Mouse (Mus musculus) neutrophil, adult 5-6 weeks (primary cell): ENCODE measurements around the gene Exoc3l2. TPM values are rescaled to one million over a fixed set of nuclear protein-coding genes. Genes with fewer than 3 reads are reported as not detected.

ENCODE experiments used
- ATAC-seq: fragments of 151-379, 151-347 bp; 2 replicates; pipeline ENCODE4 v1.8.0; 2017; ENCODE audit warnings: mild to moderate bottlenecking, moderate TSS enrichment; ENCODE audit not compliant: insufficient number of reproducible peaks, poor library complexity, low FRiP score, severe bottlenecking; ENCODE audit errors: extremely low read depth
- total RNA-seq: library from RNA; stranded (forward); fragments of 200-1000 nt; gene quantifications from 2 replicates; pipeline ENCODE4 v1.2.3, GENCODE M21; 2017

Gene Exoc3l2
- total RNA-seq, 1 experiment from 2014 or later: not detected

- no peak for ATAC-seq
These were observed 14.0 kb downstream of the Exoc3l2 start for GRCm38 (mm10) chr7:19477084-19477483.

- ATAC-seq: no peak
These were observed 14.7 kb downstream of the Exoc3l2 start for GRCm38 (mm10) chr7:19477624-19478384.

DNA sequence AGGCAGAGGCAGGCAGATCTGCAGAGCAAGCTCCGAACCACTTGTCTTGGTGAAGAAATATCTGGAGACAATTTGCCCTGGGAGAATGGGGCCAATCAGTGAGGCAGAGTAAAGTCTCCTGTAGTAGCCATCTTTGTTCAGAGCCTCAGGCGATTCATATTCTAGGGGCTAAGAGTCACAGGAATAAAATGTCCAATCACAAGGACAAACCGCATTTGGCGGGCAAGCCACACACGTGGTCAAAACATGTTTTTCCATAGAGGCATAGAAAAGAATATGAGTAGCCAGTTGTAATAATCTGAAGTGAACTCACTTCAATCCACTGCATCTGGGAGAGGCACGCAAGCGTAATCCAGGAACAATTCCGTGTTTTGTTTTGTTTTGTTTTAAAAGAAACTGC is 20.1 kb downstream of the Exoc3l2 start:
- ATAC-seq: no peak

DNA sequence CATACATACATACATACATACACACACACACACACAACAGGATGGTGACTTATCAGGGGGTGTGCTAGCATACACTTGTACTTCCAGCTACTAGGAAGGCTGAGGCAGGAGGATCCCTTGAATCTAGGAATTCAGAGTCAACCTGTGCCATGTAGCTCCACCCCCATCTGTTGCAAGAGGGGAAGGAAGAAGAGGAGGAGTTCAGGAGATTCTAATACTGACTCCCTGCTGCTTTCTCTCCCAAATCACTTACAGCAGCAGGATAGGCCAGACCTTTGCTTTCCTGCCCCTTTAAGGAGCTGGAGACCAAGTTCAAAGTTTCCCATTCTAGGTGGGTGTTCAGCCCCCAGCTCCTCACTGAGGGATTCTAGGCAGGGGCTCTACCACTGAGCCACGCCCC is 22.4 kb downstream of the Exoc3l2 start:
- ATAC-seq: no peak

- no peak for ATAC-seq
These were observed 23.4 kb downstream of the Exoc3l2 start for GRCm38 (mm10) chr7:19486549-19486948.

GRCm38 (mm10) chr7:19489525-19489924 is 26.4 kb downstream of the Exoc3l2 start:
- no peak for ATAC-seq

DNA sequence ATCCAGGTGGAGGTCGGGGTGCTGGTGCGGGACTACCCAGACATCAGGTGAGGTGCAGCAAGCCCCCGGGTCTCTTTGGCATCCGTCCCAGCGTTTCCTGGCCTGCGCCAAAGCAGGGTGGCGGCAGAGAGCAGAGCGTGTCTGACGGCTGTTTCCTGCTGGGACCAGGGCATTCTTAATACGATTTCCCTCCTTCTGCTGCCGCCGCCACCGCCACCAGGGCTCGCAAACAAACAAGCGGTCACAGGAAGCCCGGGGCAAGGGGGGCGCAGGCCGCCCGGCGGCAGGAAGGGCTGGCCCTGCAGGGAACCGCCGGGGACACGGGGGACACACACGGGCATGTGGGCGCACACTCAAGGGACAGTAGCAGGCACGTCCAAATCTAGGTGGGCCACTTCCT is 28.6 kb downstream of the Exoc3l2 start:
- no peak for ATAC-seq

GRCm38 (mm10) chr7:19494751-19495474 is 31.8 kb downstream of the Exoc3l2 start:
- ATAC-seq: no peak

- no peak for ATAC-seq
These were observed 32.5 kb downstream of the Exoc3l2 start for GRCm38 (mm10) chr7:19495521-19496213.

DNA sequence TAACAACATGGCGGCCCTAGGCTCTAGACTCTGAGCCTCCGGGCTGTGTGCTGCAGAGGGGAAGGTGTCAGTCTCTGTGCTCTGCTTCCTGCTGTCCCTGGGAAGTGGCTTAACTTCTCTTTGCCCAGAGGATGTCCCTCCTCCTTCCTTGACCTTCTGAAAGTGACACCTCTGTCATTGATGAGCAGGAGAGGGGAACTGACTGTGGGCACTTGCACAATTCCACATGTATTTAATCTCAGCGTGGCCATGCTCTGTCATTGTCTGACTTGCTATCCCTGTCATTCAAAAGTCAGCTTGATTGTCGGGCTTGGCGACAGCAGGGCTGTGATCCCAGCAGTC is 33.1 kb downstream of the Exoc3l2 start:
- ATAC-seq: peak; percentile 51; the same call in 1 of the 2 replicates

GRCm38 (mm10) chr7:19498326-19498725 is 35.2 kb downstream of the Exoc3l2 start:
- no peak for ATAC-seq

GRCm38 (mm10) chr7:19500420-19501363 is 37.6 kb downstream of the Exoc3l2 start:
- peak; percentile 14; the same call in 1 of the 2 replicates for ATAC-seq

GRCm38 (mm10) chr7:19501658-19502057 is 38.5 kb downstream of the Exoc3l2 start:
- no peak for ATAC-seq

- ATAC-seq: peak; percentile 30; the same call in 1 of the 2 replicates
These were observed 40.4 kb downstream of the Exoc3l2 start for GRCm38 (mm10) chr7:19503481-19504068.

DNA sequence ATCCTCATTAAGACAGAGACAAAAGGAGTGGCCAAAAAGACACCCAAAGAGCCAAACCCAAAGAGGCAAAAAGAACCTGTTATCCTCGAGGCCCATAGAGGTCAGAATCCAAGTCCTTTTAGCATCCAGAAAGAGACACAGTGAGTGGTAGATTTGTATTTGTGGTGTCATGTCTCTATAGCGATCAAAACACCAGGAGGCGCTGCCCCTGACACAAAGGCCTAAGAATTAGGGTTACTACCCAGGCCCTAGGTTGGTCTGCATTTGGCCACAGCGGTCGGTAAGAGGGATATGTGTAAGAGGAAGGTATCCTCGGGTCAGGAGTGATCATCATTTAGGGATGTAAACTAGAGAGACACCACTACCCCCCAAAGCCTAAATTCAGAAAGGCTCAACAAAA is 43.2 kb downstream of the Exoc3l2 start:
- ATAC-seq: no peak

DNA sequence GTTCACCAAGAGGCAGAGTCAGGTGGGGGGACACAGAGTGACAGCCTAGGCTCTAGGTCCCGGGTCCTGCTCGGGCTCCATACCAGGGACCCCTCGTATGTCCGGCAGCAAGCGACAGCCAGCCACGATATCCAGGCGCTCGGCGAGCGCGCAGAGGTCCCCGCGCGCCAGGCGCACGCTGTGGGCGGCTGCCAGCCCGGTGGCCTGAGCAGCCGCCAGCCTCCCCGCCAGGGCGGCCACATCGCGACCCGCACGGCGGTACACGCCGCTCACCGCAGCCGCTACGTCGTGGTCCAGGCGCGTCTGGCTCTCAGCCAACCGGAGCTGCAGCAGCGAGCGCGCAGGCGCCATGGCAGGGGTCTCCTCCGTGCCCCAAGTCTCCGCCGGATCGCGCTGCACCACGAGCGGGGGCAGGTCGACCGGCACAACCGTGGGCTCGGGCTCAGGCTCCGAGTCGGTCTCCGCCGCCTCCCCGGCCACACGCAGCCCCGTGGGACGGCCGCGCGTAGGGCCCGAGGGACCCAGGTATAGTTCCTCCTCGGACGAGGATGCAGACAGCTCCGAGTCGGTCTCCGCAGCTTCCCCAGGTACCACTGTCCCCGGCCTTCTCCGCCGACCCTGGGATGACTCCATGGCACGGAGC is 44.0 kb downstream of the Exoc3l2 start:
- no peak for ATAC-seq

DNA sequence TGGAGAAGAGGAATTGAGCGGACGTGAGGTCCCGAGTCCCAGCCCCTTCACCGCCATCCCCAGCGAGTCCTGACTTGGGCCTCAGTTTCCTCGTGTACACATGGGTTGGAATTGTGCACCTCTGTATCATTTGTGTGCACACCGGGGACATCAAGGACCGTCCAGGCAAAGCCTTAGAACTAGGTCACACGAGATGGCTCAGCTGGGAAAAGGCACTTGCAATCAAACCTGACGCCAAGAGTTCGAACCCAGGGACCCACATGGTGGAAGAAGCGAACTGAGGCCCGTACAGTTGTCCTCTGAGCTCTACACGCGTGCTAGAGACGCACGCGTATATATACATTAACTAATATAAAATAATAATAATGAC is 44.5 kb downstream of the Exoc3l2 start:
- ATAC-seq: no peak
